Mouse (Mus musculus) liver, embryonic 12.5 days (tissue): ENCODE measurements around the gene Immp2l. TPM values are rescaled to one million over a fixed set of nuclear protein-coding genes. Genes with fewer than 3 reads are reported as not detected.

ENCODE experiments used
- ATAC-seq: fragments of 200-750 bp; cut with Nextera tagmentation; 2 replicates; pipeline ENCODE4 v1.8.0; 2017; ENCODE audit warnings: moderate number of reproducible peaks, mild to moderate bottlenecking, moderate library complexity
- H3K27ac ChIP-seq: fragments of 300-500 bp; sonication (generic); 2 replicates; pipeline ENCODE4 v1.5.1; 2016; ENCODE audit warnings: mild to moderate bottlenecking
- H3K27me3 ChIP-seq: fragments of 300-500 bp; sonication (generic); replicated peaks from 2 replicates; pipeline ENCODE4 v1.6.1; 2016; ENCODE audit warnings: mild to moderate bottlenecking, moderate library complexity
- H3K36me3 ChIP-seq: fragments of 300-500 bp; sonication (generic); 2 replicates; pipeline ENCODE4 v1.6.1; 2016; ENCODE audit warnings: mild to moderate bottlenecking, moderate library complexity
- H3K4me1 ChIP-seq: fragments of 300-500 bp; sonication (generic); 2 replicates; pipeline ENCODE4 v1.6.1; 2016
- H3K4me2 ChIP-seq: fragments of 300-500 bp; sonication (generic); 2 replicates; pipeline ENCODE4 v1.6.1; 2016; ENCODE audit warnings: mild to moderate bottlenecking, moderate library complexity
- H3K4me3 ChIP-seq: fragments of 300-500 bp; sonication (generic); 2 replicates; pipeline ENCODE4 v1.5.1; 2016; ENCODE audit warnings: mild to moderate bottlenecking, moderate library complexity
- H3K9ac ChIP-seq: fragments of 300-500 bp; sonication (generic); 2 replicates; pipeline ENCODE4 v1.6.1; 2016; ENCODE audit warnings: mild to moderate bottlenecking, moderate library complexity
- H3K9me3 ChIP-seq: fragments of 300-500 bp; sonication (generic); replicated peaks from 2 replicates; pipeline ENCODE4 v1.6.1; 2016; ENCODE audit warnings: mild to moderate bottlenecking, moderate library complexity
- WGBS: fragments of 180-500 bp; shearing (Covaris S2); methylation state at CpG from one replicate; pipeline ENCODE4 v1.1.7; 2016; ENCODE audit not compliant: insufficient replicate concordance; 5-methylcytosine and 5-hydroxymethylcytosine counted together
- polyA plus RNA-seq: library from polyadenylated mRNA; unstranded; fragments of >200 nt; fragmentation: Nextera tagmentation; extraction: Ambion mirVana; gene quantifications from 2 replicates; pipeline ENCODE4 v1.2.1, GENCODE M21; 2016

Gene Immp2l
- polyA plus RNA-seq, 1 experiment from 2014 or later, result 11.6 TPM

GRCm38 (mm10) chr12:41521671-41522070 lies 497.8 kb downstream of the Immp2l start:
- H3K9ac ChIP-seq, result no peak overlapping the region
- no peak overlapping the region for H3K27ac ChIP-seq
- H3K36me3 ChIP-seq, result no peaks in the 10 kb centered on the region
- no peak overlapping the region for H3K4me2 ChIP-seq
- no peaks in the 10 kb centered on the region for H3K27me3 ChIP-seq
- no peaks in the 10 kb centered on the region for H3K4me1 ChIP-seq
- H3K9me3 ChIP-seq, result no peaks in the 10 kb centered on the region
- ATAC-seq, result no peak
- no peak overlapping the region for H3K4me3 ChIP-seq
- 80% methylated on average over 2 of the region's 2 CpGs for WGBS

- no peak for ATAC-seq
These were observed 502.8 kb downstream of the Immp2l start for GRCm38 (mm10) chr12:41526688-41527087.

GRCm38 (mm10) chr12:41528410-41528809 lies 504.5 kb downstream of the Immp2l start:
- no peak for ATAC-seq

More at GRCm38 (mm10) chr12:41526688-41527087, 502.8 kb downstream of the Immp2l start:
- Histone ChIP-seq H3K36me3 (no peaks in the 10 kb centered on the region), H3K4me1 (no peaks in the 10 kb centered on the region), H3K9me3 (no peaks in the 10 kb centered on the region), H3K27me3 (no peaks in the 10 kb centered on the region), H3K4me3 (no peak overlapping the region), H3K9ac (no peak overlapping the region), H3K27ac (no peak overlapping the region), H3K4me2 (no peak overlapping the region)
- 58% methylated on average over 2 of the region's 2 CpGs for WGBS

DNA sequence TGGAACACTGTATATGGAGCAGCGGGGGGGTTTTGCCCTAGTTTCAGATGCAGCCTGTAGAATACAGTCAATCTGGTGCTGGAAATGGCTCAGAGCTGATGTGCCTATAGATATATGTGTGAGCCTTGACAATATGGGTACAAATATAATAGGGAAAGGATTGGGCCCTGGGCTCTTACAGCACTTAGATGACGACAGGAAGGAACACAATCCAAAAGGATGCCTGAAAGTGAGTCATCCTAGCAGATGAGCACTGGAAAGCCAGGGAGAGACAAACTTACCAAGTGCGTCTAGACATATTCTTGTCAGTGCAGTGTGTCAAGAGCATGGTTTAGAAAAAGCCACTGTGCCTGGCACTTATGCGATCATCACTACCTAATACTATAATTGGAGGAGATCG lies 516.1 kb downstream of the Immp2l start:
- Histone ChIP-seq H3K4me1 (no peaks in the 10 kb centered on the region), H3K4me2 (no peak overlapping the region), H3K27me3 (no peaks in the 10 kb centered on the region), H3K9me3 (no peaks in the 10 kb centered on the region), H3K27ac (no peak overlapping the region), H3K36me3 (no peaks in the 10 kb centered on the region), H3K4me3 (no peak overlapping the region), H3K9ac (no peak overlapping the region)
- WGBS, result 72% methylated on average over 5 of the region's 5 CpGs
- ATAC-seq, result no peak

More at GRCm38 (mm10) chr12:41528410-41528809, 504.5 kb downstream of the Immp2l start:
- H3K4me3 ChIP-seq, result no peak overlapping the region
- 66% methylated on average over 4 of the region's 4 CpGs for WGBS
- no peaks in the 10 kb centered on the region for H3K4me1 ChIP-seq
- H3K4me2 ChIP-seq, result no peak overlapping the region
- H3K36me3 ChIP-seq, result no peaks in the 10 kb centered on the region
- H3K27me3 ChIP-seq, result no peaks in the 10 kb centered on the region
- H3K9me3 ChIP-seq, result no peaks in the 10 kb centered on the region
- no peak overlapping the region for H3K9ac ChIP-seq
- no peak overlapping the region for H3K27ac ChIP-seq

DNA sequence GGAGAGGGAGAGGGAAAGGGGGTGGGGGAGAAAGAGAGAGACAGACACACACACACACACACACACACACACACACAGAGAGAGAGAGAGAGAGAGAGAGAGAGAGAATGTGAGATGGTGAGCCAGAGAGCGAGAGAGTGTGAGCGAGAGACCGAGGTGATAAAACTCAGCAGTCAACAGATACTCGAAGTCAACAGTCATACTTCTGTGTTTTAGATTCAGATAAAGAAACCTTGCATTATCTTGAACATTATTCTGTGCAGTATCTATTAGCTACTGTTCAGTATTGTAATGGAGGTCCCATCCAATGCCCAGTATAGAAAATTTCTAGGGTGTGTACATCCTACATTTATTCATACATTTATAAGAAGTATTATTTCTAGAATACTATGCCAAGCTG lies 527.7 kb downstream of the Immp2l start:
- Histone ChIP-seq H3K27ac (no peak overlapping the region), H3K36me3 (no peaks in the 10 kb centered on the region), H3K9ac (no peak overlapping the region), H3K9me3 (no peaks in the 10 kb centered on the region), H3K27me3 (no peaks in the 10 kb centered on the region), H3K4me1 (peaks cover 10% of the 10 kb centered on the region; the same call in 1 of the 2 replicates), H3K4me2 (no peak overlapping the region), H3K4me3 (no peak overlapping the region)
- 44% methylated on average over 4 of the region's 4 CpGs for WGBS
- ATAC-seq, result peak; percentile 62

GRCm38 (mm10) chr12:41557832-41558231 lies 533.9 kb downstream of the Immp2l start:
- Histone ChIP-seq H3K27ac (no peak overlapping the region), H3K4me1 (peaks cover 10% of the 10 kb centered on the region; the same call in 1 of the 2 replicates), H3K36me3 (no peaks in the 10 kb centered on the region), H3K4me2 (no peak overlapping the region), H3K9me3 (no peaks in the 10 kb centered on the region), H3K4me3 (no peak overlapping the region), H3K27me3 (no peaks in the 10 kb centered on the region), H3K9ac (no peak overlapping the region)
- WGBS, result 52% methylated on average over 3 of the region's 3 CpGs
- no peak for ATAC-seq

DNA sequence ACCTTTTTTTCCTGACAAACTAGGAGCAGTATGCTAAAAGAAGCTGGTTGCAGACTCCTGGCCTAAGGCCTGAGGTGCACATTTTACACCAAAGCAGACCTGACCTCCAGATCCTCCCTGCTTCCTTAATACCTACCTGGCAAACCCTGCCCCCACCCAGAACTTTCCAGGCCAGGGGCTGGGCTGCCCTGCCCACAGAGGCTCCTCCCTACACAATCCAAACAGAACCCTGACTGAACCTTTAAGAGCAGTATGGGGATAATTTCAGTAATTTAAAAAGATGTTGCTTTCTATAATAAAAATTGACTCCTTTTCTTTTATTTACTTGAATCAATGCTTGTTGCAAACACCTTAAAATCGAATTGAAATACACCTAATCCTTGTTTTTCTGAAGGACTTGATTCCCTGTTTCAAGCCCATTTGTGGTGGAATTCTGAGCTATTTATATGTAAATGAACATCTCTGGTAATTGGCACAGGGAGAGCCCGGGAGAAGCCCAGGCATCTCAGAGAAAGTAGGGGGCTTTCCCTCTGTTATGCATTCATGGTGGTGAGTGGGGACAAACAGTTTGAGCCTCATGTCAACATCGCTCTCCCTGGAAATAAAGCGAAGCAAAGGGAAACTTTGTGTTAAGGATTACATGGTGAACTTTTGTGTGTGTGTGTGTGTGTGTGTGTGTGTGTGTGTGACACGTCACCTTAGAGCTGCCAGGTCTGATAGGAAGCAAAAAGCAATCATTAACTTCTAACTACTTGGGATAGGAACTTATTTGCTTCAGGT lies 535.3 kb downstream of the Immp2l start:
- no peaks in the 10 kb centered on the region for H3K27me3 ChIP-seq
- WGBS, result 54% methylated on average over 5 of the region's 5 CpGs
- H3K4me3 ChIP-seq, result no peak overlapping the region
- H3K4me2 ChIP-seq, result no peak overlapping the region
- no peaks in the 10 kb centered on the region for H3K9me3 ChIP-seq
- ATAC-seq, result no peak
- no peaks in the 10 kb centered on the region for H3K36me3 ChIP-seq
- H3K27ac ChIP-seq, result no peak overlapping the region
- no peak overlapping the region for H3K9ac ChIP-seq
- H3K4me1 ChIP-seq, result peaks cover 10% of the 10 kb centered on the region; the same call in 1 of the 2 replicates

DNA sequence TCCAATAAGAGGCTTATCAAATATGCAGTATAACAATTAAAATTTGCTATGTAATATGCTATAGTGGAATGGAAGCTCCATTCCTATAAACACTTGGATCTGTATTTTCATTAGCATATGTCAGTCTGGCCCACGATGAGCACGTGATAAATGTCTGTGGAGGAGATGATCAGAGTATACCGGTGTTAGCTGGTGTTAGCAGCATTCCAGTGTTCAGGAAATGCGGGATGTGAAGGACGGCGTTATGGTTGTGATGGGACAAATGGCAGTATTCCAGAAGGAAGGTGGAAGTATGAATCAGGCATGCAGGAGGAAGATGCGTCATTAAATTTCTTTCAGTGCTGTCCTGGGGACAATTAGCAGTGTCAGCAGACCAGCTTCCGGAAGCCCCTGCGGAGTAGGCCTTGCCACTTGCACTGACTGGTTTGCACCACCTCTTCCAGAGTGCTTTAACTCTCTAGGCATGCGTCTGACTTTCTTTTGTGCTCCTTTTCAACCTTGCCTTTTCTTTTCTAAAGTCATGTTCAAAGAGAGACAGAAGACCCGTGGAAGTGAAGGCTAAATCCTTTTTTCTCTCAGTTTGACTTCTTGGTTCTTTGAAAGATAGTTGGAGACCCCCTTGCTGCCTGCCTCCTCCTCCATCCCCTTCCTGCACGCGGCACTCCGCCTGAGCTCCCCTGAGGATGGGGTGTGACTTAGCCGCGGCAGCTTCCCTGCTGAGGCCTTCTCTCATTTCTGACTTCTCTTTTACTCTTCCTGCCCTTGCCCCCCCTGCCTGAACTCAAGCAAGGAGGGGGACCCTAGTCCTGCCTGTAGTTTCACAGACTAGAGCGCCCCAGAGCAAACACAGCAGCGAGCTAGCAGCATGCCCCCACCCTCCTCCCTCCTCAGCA lies 541.9 kb downstream of the Immp2l start:
- peaks cover 6% of the 10 kb centered on the region for H3K4me1 ChIP-seq
- H3K27ac ChIP-seq, result no peak overlapping the region
- 22% methylated on average over 18 of the region's 18 CpGs for WGBS
- H3K4me3 ChIP-seq, result no peak overlapping the region
- no peak overlapping the region for H3K9ac ChIP-seq
- H3K9me3 ChIP-seq, result no peaks in the 10 kb centered on the region
- peak; percentile 69 for ATAC-seq
- H3K4me2 ChIP-seq, result peak overlapping the region; percentile 44
- no peaks in the 10 kb centered on the region for H3K27me3 ChIP-seq
- H3K36me3 ChIP-seq, result no peaks in the 10 kb centered on the region

GRCm38 (mm10) chr12:41566433-41566794 lies 542.5 kb downstream of the Immp2l start:
- no peak for ATAC-seq
- H3K4me2 ChIP-seq, result peak overlapping the region; percentile 44
- H3K4me1 ChIP-seq, result peaks cover 6% of the 10 kb centered on the region
- WGBS, result 56% methylated on average over 1 of the region's 1 CpGs
- H3K36me3 ChIP-seq, result no peaks in the 10 kb centered on the region
- H3K27me3 ChIP-seq, result no peaks in the 10 kb centered on the region
- H3K9ac ChIP-seq, result no peak overlapping the region
- H3K27ac ChIP-seq, result no peak overlapping the region
- H3K9me3 ChIP-seq, result no peaks in the 10 kb centered on the region
- H3K4me3 ChIP-seq, result no peak overlapping the region

DNA sequence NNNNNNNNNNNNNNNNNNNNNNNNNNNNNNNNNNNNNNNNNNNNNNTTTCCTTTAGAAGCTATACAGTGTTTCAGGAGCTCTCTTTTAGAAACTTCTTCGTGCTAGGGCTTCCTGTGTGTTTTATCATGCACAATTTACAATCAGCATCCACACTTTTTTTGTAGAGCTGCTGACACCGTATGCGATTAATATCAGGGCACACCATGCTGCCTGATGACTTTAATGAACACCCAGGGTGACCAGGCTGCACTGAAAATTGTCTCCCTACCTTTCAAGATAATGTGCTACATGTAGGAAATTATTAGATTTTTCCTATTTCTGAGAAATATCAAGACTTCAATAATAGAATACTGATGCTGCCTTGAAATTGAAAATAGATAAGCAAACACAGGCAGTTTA lies 549.9 kb downstream of the Immp2l start:
- Histone ChIP-seq H3K4me1 (peaks cover 4% of the 10 kb centered on the region; the same call in 1 of the 2 replicates), H3K9me3 (no peaks in the 10 kb centered on the region), H3K4me3 (no peak overlapping the region), H3K9ac (no peak overlapping the region), H3K27me3 (no peaks in the 10 kb centered on the region), H3K27ac (no peak overlapping the region), H3K4me2 (no peak overlapping the region), H3K36me3 (no peaks in the 10 kb centered on the region)
- ATAC-seq, result peak; percentile 51
- 14% methylated on average over 3 of the region's 3 CpGs for WGBS

- ATAC-seq, result no peak
- Histone ChIP-seq H3K27me3 (no peaks in the 10 kb centered on the region), H3K4me2 (no peak overlapping the region), H3K4me3 (no peak overlapping the region), H3K36me3 (no peaks in the 10 kb centered on the region), H3K9ac (no peak overlapping the region), H3K9me3 (no peaks in the 10 kb centered on the region), H3K27ac (no peak overlapping the region), H3K4me1 (peaks cover 4% of the 10 kb centered on the region; the same call in 1 of the 2 replicates)
- WGBS, result 67% methylated on average over 4 of the region's 4 CpGs
These were observed 551.3 kb downstream of the Immp2l start for GRCm38 (mm10) chr12:41575221-41575620.

DNA sequence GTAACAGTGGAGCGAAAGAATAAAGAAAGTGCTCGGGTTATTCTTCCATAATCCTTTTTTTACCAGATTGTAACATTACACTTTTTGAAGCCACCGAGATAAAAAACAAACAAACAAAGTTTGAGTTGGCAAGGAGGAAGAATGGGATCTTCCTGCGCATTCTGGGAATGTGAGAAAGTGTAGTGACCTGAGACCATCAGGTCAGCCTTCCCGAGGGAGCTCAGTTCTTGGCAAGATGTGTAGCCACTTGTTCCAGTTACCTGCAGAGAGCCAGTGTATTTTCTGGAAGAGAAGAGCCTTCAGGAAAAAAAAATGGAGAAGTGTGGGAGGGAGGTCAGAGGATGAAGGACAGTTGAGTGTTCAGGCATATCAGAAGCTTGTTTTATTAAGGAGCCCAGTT lies 569.5 kb downstream of the Immp2l start:
- Histone ChIP-seq H3K4me1 (no peaks in the 10 kb centered on the region), H3K27me3 (no peaks in the 10 kb centered on the region), H3K27ac (no peak overlapping the region), H3K9ac (no peak overlapping the region), H3K4me2 (no peak overlapping the region), H3K36me3 (no peaks in the 10 kb centered on the region), H3K9me3 (no peaks in the 10 kb centered on the region), H3K4me3 (no peak overlapping the region)
- ATAC-seq, result no peak
- WGBS, result 69% methylated on average over 5 of the region's 5 CpGs
